Mouse (Mus musculus) E14TG2a.4 (cell line): ENCODE results near the gene Map3k6.
A peak's percentile ranks its signal among the peaks of the same experiment; 100 is the strongest.

ENCODE experiments used
- H3K27me3 ChIP-seq: 2 replicates; pipeline ENCODE4 v1.6.1; 2014; ENCODE audit warnings: low read length, control low read depth; ENCODE audit not compliant: insufficient read depth
- H3K36me3 ChIP-seq: 2 replicates; pipeline ENCODE4 v1.6.1; 2014; ENCODE audit warnings: low read length, control low read depth; ENCODE audit not compliant: insufficient read depth
- H3K4me1 ChIP-seq: replicated peaks from 2 replicates; pipeline ENCODE4 v1.6.1; 2014; ENCODE audit warnings: low read depth, low read length, control low read depth
- H3K4me3 ChIP-seq: replicated peaks from 2 replicates; pipeline ENCODE4 v1.5.1; 2014; ENCODE audit warnings: mild to moderate bottlenecking, low read length
- H3K9me3 ChIP-seq: 2 replicates; pipeline ENCODE4 v1.6.1; 2014; ENCODE audit warnings: low read length, control low read depth
- CTCF ChIP-seq: conservative IDR thresholded peaks from 2 replicates; pipeline ENCODE4 v1.5.1; 2014; ENCODE audit warnings: low read length
- NANOG ChIP-seq: IDR thresholded peaks from 2 replicates; pipeline ENCODE4 v1.6.1; 2014; ENCODE audit warnings: borderline replicate concordance, low read length, mixed read lengths
- POU5F1 ChIP-seq: IDR thresholded peaks from 2 replicates; pipeline ENCODE4 v1.6.1; 2014; ENCODE audit warnings: low read length, borderline replicate concordance

Gene Map3k6

GRCm38 (mm10) chr4:133241910-133242309 lies 1.3 kb downstream of the Map3k6 start:
- Histone ChIP-seq H3K36me3 (no peaks in the 10 kb centered on the region), H3K9me3 (no peaks in the 10 kb centered on the region), H3K27me3 (peaks cover 53% of the 10 kb centered on the region), H3K4me1 (peaks cover 39% of the 10 kb centered on the region), H3K4me3 (peak overlapping the region; percentile 93)
- TF ChIP-seq NANOG (no peak), POU5F1 (no peak), CTCF (no peak)

DNA sequence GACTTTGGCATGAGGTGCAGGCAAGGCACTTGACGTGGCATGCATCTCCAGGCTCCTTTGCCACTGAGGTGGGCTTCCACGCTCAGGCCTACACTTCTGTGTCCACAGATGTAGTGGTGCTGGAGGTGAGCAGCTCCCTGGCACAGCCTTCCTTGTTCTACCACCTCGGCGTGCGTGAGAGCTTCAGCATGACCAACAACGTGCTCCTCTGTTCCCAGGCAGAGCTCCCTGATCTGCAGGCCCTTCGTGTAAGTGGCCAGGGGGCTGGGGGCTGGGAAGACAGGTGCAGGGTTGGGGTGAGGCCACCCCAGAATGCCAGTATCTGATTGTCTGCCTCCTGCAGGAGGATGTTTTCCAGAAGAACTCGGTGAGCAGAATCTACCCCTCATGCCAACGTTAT lies 2.1 kb downstream of the Map3k6 start:
- TF ChIP-seq NANOG (no peak), POU5F1 (no peak), CTCF (no peak)
- H3K36me3 ChIP-seq: no peaks in the 10 kb centered on the region
- no peak overlapping the region for H3K4me3 ChIP-seq
- peaks cover 61% of the 10 kb centered on the region for H3K27me3 ChIP-seq
- H3K4me1 ChIP-seq: peaks cover 47% of the 10 kb centered on the region
- no peaks in the 10 kb centered on the region for H3K9me3 ChIP-seq

DNA sequence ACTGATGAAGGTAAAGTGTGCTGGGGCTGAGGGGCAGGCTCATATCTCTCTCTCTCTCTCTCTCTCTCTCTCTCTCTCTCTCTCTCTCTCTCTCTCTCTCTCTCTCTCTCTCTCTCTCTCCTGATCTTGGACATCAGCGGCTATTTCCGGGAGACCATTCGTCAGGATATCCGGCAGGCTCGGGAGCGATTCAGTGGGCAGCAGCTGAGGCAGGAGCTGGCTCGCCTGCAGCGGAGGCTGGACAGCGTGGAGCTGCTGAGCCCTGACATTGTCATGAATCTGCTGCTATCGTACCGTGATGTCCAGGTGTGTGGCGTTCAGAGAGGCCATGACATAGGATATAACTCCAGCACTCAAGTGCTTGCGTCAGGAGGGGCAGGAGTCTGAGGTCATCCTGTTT lies 2.9 kb downstream of the Map3k6 start:
- peaks cover 69% of the 10 kb centered on the region for H3K27me3 ChIP-seq
- H3K36me3 ChIP-seq: no peaks in the 10 kb centered on the region
- H3K9me3 ChIP-seq: no peaks in the 10 kb centered on the region
- H3K4me3 ChIP-seq: no peak overlapping the region
- peaks cover 52% of the 10 kb centered on the region for H3K4me1 ChIP-seq
- no peak for TF ChIP-seq NANOG
- TF ChIP-seq POU5F1: no peak
- no peak for TF ChIP-seq CTCF

- no peak overlapping the region for H3K4me3 ChIP-seq
- no peak for TF ChIP-seq CTCF
- H3K36me3 ChIP-seq: no peaks in the 10 kb centered on the region
- H3K4me1 ChIP-seq: peaks cover 54% of the 10 kb centered on the region
- H3K9me3 ChIP-seq: no peaks in the 10 kb centered on the region
- H3K27me3 ChIP-seq: peaks cover 73% of the 10 kb centered on the region
Measured at GRCm38 (mm10) chr4:133244289-133244688, 3.7 kb downstream of the Map3k6 start.

- TF ChIP-seq POU5F1: no peak
- no peak for TF ChIP-seq CTCF
- no peak for TF ChIP-seq NANOG
- Histone ChIP-seq H3K27me3 (peaks cover 90% of the 10 kb centered on the region), H3K4me1 (peaks cover 65% of the 10 kb centered on the region), H3K4me3 (peak overlapping the region; percentile 46; the same call in 1 of the 2 replicates), H3K9me3 (no peaks in the 10 kb centered on the region), H3K36me3 (no peaks in the 10 kb centered on the region)
Measured at GRCm38 (mm10) chr4:133247072-133247471, 6.5 kb downstream of the Map3k6 start.

GRCm38 (mm10) chr4:133247806-133248449 lies 7.3 kb downstream of the Map3k6 start:
- H3K9me3 ChIP-seq: no peaks in the 10 kb centered on the region
- TF ChIP-seq NANOG (no peak), POU5F1 (no peak), CTCF (no peak)
- no peak overlapping the region for H3K4me3 ChIP-seq
- no peaks in the 10 kb centered on the region for H3K36me3 ChIP-seq
- peaks cover 93% of the 10 kb centered on the region for H3K27me3 ChIP-seq
- peaks cover 56% of the 10 kb centered on the region for H3K4me1 ChIP-seq

DNA sequence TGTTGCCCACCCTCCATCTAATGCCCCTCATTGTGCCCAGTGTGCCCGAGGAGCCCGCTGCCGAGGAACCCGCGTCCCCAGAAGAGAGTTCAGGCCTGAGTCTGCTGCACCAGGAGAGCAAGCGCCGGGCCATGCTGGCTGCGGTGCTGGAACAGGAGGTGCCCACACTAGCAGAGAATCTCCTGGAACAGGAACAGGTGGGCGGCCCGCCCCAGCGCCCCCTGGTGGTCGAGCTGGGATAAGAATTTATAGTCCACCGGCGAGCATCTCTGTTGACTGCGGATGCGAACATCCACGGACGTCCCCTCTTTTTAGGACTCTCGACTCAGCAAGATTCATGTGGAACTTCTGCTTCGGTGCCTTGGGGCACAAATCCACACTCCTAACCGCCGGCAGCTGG lies 10.0 kb downstream of the Map3k6 start:
- peaks cover 47% of the 10 kb centered on the region for H3K4me1 ChIP-seq
- TF ChIP-seq CTCF (peak; percentile 56), POU5F1 (no peak)
- H3K9me3 ChIP-seq: no peaks in the 10 kb centered on the region
- H3K27me3 ChIP-seq: peaks cover 95% of the 10 kb centered on the region
- H3K36me3 ChIP-seq: 0 out of 2 replicates have a peak, but pooled peaks cover 3% of the 10 kb centered on the region
- peak overlapping the region; percentile 74 for H3K4me3 ChIP-seq

DNA sequence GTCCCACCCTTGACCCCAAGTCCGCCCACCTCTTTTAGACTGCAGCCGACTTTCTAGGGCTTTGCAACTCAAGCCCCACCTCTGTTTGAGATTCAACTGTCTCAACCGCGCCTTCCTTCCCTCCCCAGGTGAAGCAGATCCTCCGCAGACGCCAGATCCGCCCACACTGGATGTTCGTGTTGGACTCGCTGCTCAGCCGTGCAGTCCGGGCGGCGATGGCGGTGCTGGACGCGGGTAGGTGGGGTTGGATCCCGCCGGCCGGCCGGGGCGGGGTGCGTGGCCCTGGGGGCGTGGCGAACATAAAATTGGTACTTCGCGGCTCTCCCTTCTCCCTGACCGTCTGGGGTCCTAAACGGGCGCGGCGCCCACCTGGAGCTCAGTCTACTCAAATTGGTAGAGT lies 10.6 kb downstream of the Map3k6 start:
- TF ChIP-seq POU5F1: no peak
- no peak for TF ChIP-seq CTCF
- TF ChIP-seq NANOG: no peak
- H3K4me3 ChIP-seq: peak overlapping the region; percentile 74
- H3K9me3 ChIP-seq: no peaks in the 10 kb centered on the region
- 0 out of 2 replicates have a peak, but pooled peaks cover 3% of the 10 kb centered on the region for H3K36me3 ChIP-seq
- H3K4me1 ChIP-seq: peaks cover 48% of the 10 kb centered on the region
- H3K27me3 ChIP-seq: peaks cover 95% of the 10 kb centered on the region

DNA sequence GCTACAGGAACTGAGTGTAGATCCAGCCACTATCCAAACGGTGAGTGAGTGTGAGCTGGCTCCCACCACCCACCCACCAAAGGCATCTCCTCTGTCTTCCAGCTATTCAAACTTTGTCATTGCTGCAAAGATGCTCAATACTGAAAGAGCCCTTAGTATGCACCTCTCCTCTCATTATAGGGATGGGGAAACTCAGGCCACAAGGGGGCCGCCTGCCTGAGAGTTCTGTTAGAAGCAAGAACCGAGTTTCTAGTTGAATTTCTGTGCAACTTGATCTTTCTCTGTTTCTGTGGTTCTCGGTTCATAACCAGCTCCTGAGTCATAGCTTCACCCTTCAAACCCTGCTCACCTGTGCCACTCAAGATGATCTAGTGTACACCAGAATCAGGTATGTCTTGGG lies 11.5 kb downstream of the Map3k6 start:
- Histone ChIP-seq H3K36me3 (0 out of 2 replicates have a peak, but pooled peaks cover 3% of the 10 kb centered on the region), H3K4me1 (peaks cover 48% of the 10 kb centered on the region), H3K9me3 (no peaks in the 10 kb centered on the region), H3K4me3 (no peak overlapping the region), H3K27me3 (peaks cover 89% of the 10 kb centered on the region)
- no peak for TF ChIP-seq POU5F1
- TF ChIP-seq CTCF: peak; percentile 13; the same call in 1 of the 2 replicates

GRCm38 (mm10) chr4:133253412-133253811 lies 12.8 kb downstream of the Map3k6 start:
- TF ChIP-seq NANOG: no peak
- TF ChIP-seq CTCF: no peak
- no peak for TF ChIP-seq POU5F1
- peaks cover 48% of the 10 kb centered on the region for H3K4me1 ChIP-seq
- H3K9me3 ChIP-seq: no peaks in the 10 kb centered on the region
- H3K36me3 ChIP-seq: 0 out of 2 replicates have a peak, but pooled peaks cover 3% of the 10 kb centered on the region
- H3K27me3 ChIP-seq: peaks cover 81% of the 10 kb centered on the region
- H3K4me3 ChIP-seq: no peak overlapping the region
